Mouse (Mus musculus): ENCODE data around the gene S1pr5. TPM values are rescaled to one million over a fixed set of nuclear protein-coding genes. Genes with fewer than 3 reads are reported as not detected.

S1pr5 gene
- polyA plus RNA-seq, 1 experiment, result 0.40 TPM

DNA sequence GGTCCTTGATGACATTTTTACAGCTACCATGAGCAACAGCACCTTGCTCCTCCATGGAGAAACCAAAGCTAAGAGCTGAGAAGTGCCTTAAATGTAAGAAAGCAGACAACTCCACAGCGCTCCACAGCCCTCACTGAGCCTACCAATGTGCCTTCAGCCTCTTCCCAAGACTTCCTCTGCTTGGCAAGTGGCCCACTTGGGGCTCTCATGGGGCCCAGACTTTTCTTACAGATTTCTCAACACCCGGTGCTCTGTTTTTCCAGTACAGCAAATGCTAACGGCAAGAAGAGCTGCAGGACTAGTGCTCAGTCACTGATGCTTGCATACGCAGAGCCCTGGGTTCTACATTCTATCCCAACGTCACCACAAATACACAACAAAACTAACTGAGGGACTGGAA, 29.5 kb upstream of the S1pr5 start:
- TF ChIP-seq EP300 (IDR thresholded peaks at IDR 0.05; ENCODE audit: insufficient read depth, low read depth, low read length) (no peak), CTCF (IDR thresholded peaks at IDR 0.05; ENCODE audit: low read depth, low read length) (no peak), POLR2A (IDR thresholded peaks at IDR 0.05; ENCODE audit: insufficient read depth, low read length) (no peak)
- H3K27me3 ChIP-seq (ENCODE audit: control insufficient read depth, insufficient read depth, low read length, poor library complexity, severe bottlenecking), result no peaks in the 10 kb centered on the region
- no peak overlapping the region for H3K4me3 ChIP-seq (ENCODE audit: low read depth, low read length)
- H3K36me3 ChIP-seq (ENCODE audit: control insufficient read depth, insufficient read depth, low read length, poor library complexity, severe bottlenecking), result peaks cover 49% of the 10 kb centered on the region
- H3K9ac ChIP-seq (ENCODE audit: low read depth, poor library complexity, severe bottlenecking), result no peak overlapping the region
- no peaks in the 10 kb centered on the region for H3K9me3 ChIP-seq (replicated peaks; ENCODE audit: control insufficient read depth, insufficient read depth, low read length, poor library complexity, severe bottlenecking)
- H3K4me1 ChIP-seq (ENCODE audit: control insufficient read depth, insufficient read depth, low read length), result no peaks in the 10 kb centered on the region
- H3K27ac ChIP-seq (ENCODE audit: insufficient read depth, low read length), result no peak overlapping the region

DNA sequence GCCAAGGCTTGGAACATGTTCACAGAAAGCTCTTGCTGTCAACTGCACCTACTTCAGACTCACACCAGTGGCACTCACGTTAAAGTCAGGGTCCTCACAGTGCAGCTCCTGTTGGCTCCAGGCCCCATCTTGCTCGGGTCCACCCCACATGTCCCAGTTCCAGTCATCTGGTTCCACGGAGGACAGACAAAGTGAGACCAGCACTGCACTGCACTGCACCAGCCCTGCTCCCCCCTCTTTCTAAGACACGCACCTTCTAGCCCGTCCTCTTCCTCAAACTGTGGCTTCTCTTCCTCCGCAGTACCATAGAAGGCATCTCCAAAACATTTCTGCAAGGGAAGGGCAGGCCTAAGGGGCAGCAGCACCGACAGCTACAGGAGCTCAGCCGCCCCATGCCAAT, 28.1 kb upstream of the S1pr5 start:
- Histone ChIP-seq H3K9ac (ENCODE audit: low read depth, poor library complexity, severe bottlenecking) (no peak overlapping the region), H3K27me3 (ENCODE audit: control insufficient read depth, insufficient read depth, low read length, poor library complexity, severe bottlenecking) (no peaks in the 10 kb centered on the region), H3K27ac (ENCODE audit: insufficient read depth, low read length) (no peak overlapping the region), H3K9me3 (replicated peaks; ENCODE audit: control insufficient read depth, insufficient read depth, low read length, poor library complexity, severe bottlenecking) (no peaks in the 10 kb centered on the region), H3K4me3 (ENCODE audit: low read depth, low read length) (no peak overlapping the region), H3K4me1 (ENCODE audit: control insufficient read depth, insufficient read depth, low read length) (no peaks in the 10 kb centered on the region), H3K36me3 (ENCODE audit: control insufficient read depth, insufficient read depth, low read length, poor library complexity, severe bottlenecking) (peaks cover 42% of the 10 kb centered on the region)
- no peak for TF ChIP-seq CTCF (IDR thresholded peaks at IDR 0.05; ENCODE audit: low read depth, low read length)
- TF ChIP-seq EP300 (IDR thresholded peaks at IDR 0.05; ENCODE audit: insufficient read depth, low read depth, low read length), result no peak
- no peak for TF ChIP-seq POLR2A (IDR thresholded peaks at IDR 0.05; ENCODE audit: insufficient read depth, low read length)

- TF ChIP-seq POLR2A (IDR thresholded peaks at IDR 0.05; ENCODE audit: insufficient read depth, low read length), result no peak
- TF ChIP-seq CTCF (IDR thresholded peaks at IDR 0.05; ENCODE audit: low read depth, low read length), result no peak
- no peak for TF ChIP-seq EP300 (IDR thresholded peaks at IDR 0.05; ENCODE audit: insufficient read depth, low read depth, low read length)
- Histone ChIP-seq H3K4me3 (ENCODE audit: low read depth, low read length) (no peak overlapping the region), H3K4me1 (ENCODE audit: control insufficient read depth, insufficient read depth, low read length) (no peaks in the 10 kb centered on the region), H3K27me3 (ENCODE audit: control insufficient read depth, insufficient read depth, low read length, poor library complexity, severe bottlenecking) (no peaks in the 10 kb centered on the region), H3K27ac (ENCODE audit: insufficient read depth, low read length) (no peak overlapping the region), H3K36me3 (ENCODE audit: control insufficient read depth, insufficient read depth, low read length, poor library complexity, severe bottlenecking) (peaks cover 39% of the 10 kb centered on the region), H3K9ac (ENCODE audit: low read depth, poor library complexity, severe bottlenecking) (no peak overlapping the region), H3K9me3 (replicated peaks; ENCODE audit: control insufficient read depth, insufficient read depth, low read length, poor library complexity, severe bottlenecking) (no peaks in the 10 kb centered on the region)
Observed at GRCm38 (mm10) chr9:21275727-21276126, 27.5 kb upstream of the S1pr5 start.

DNA sequence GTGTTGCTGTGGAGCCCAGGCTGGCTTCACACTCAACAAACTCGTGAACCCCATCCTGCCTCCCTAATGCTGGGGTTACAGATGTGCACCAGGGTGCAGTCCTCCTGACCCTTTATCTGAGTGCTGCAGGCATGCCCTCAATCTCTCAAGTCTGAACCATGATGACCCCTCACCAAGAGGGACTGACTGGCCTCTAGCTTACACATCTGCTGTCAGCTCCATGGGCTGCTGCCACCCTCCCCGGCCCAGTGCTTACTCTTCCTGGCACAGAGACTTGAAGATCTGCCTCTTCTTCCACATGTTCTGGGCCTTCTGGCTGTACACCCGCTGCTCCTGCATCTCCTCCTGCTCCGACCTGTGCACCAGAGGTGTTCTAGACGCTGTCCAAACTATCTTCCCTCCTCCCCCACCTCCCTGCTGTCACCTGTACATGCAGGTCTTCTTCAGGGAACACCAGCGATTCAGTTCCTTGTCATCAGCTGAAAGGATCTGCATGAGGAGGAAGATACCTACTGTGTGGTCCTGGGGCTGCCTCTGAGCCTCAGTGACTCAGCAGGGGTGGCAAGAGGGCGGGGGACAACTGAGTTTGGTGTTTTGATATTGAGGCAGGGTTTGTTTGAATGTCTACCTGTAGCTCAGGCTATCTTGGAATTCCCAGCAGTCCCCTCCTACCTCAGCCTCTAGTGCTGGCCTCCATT, 26.9 kb upstream of the S1pr5 start:
- TF ChIP-seq CTCF (IDR thresholded peaks at IDR 0.05; ENCODE audit: low read depth, low read length) (no peak), EP300 (IDR thresholded peaks at IDR 0.05; ENCODE audit: insufficient read depth, low read depth, low read length) (no peak), POLR2A (IDR thresholded peaks at IDR 0.05; ENCODE audit: insufficient read depth, low read length) (no peak)
- no peaks in the 10 kb centered on the region for H3K9me3 ChIP-seq (replicated peaks; ENCODE audit: control insufficient read depth, insufficient read depth, low read length, poor library complexity, severe bottlenecking)
- no peaks in the 10 kb centered on the region for H3K27me3 ChIP-seq (ENCODE audit: control insufficient read depth, insufficient read depth, low read length, poor library complexity, severe bottlenecking)
- H3K36me3 ChIP-seq (ENCODE audit: control insufficient read depth, insufficient read depth, low read length, poor library complexity, severe bottlenecking), result peaks cover 36% of the 10 kb centered on the region
- no peak overlapping the region for H3K27ac ChIP-seq (ENCODE audit: insufficient read depth, low read length)
- H3K4me1 ChIP-seq (ENCODE audit: control insufficient read depth, insufficient read depth, low read length), result no peaks in the 10 kb centered on the region
- H3K4me3 ChIP-seq (ENCODE audit: low read depth, low read length), result no peak overlapping the region
- H3K9ac ChIP-seq (ENCODE audit: low read depth, poor library complexity, severe bottlenecking), result no peak overlapping the region

GRCm38 (mm10) chr9:21274336-21274735, 26.1 kb upstream of the S1pr5 start:
- H3K27ac ChIP-seq (ENCODE audit: insufficient read depth, low read length), result no peak overlapping the region
- no peak overlapping the region for H3K4me3 ChIP-seq (ENCODE audit: low read depth, low read length)
- no peaks in the 10 kb centered on the region for H3K27me3 ChIP-seq (ENCODE audit: control insufficient read depth, insufficient read depth, low read length, poor library complexity, severe bottlenecking)
- peaks cover 38% of the 10 kb centered on the region for H3K36me3 ChIP-seq (ENCODE audit: control insufficient read depth, insufficient read depth, low read length, poor library complexity, severe bottlenecking)
- TF ChIP-seq CTCF (IDR thresholded peaks at IDR 0.05; ENCODE audit: low read depth, low read length) (no peak), EP300 (IDR thresholded peaks at IDR 0.05; ENCODE audit: insufficient read depth, low read depth, low read length) (no peak), POLR2A (IDR thresholded peaks at IDR 0.05; ENCODE audit: insufficient read depth, low read length) (no peak)
- H3K9ac ChIP-seq (ENCODE audit: low read depth, poor library complexity, severe bottlenecking), result no peak overlapping the region
- no peaks in the 10 kb centered on the region for H3K9me3 ChIP-seq (replicated peaks; ENCODE audit: control insufficient read depth, insufficient read depth, low read length, poor library complexity, severe bottlenecking)
- H3K4me1 ChIP-seq (ENCODE audit: control insufficient read depth, insufficient read depth, low read length), result no peaks in the 10 kb centered on the region

GRCm38 (mm10) chr9:21273520-21274228, 25.4 kb upstream of the S1pr5 start:
- Histone ChIP-seq H3K9ac (ENCODE audit: low read depth, poor library complexity, severe bottlenecking) (no peak overlapping the region), H3K9me3 (replicated peaks; ENCODE audit: control insufficient read depth, insufficient read depth, low read length, poor library complexity, severe bottlenecking) (no peaks in the 10 kb centered on the region)
- TF ChIP-seq EP300 (IDR thresholded peaks at IDR 0.05; ENCODE audit: insufficient read depth, low read depth, low read length) (no peak), POLR2A (IDR thresholded peaks at IDR 0.05; ENCODE audit: insufficient read depth, low read length) (no peak), CTCF (IDR thresholded peaks at IDR 0.05; ENCODE audit: low read depth, low read length) (no peak)

More at GRCm38 (mm10) chr9:21273520-21274228, 25.4 kb upstream of the S1pr5 start:
- H3K36me3 ChIP-seq (ENCODE audit: control insufficient read depth, insufficient read depth, low read length, poor library complexity, severe bottlenecking), result peaks cover 41% of the 10 kb centered on the region
- no peak overlapping the region for H3K27ac ChIP-seq (ENCODE audit: insufficient read depth, low read length)
- no peaks in the 10 kb centered on the region for H3K4me1 ChIP-seq (ENCODE audit: control insufficient read depth, insufficient read depth, low read length)
- no peaks in the 10 kb centered on the region for H3K27me3 ChIP-seq (ENCODE audit: control insufficient read depth, insufficient read depth, low read length, poor library complexity, severe bottlenecking)
- H3K4me3 ChIP-seq (ENCODE audit: low read depth, low read length), result no peak overlapping the region

Measured in ES-Bruce4 (cell line).